Mouse (Mus musculus) neural tube, embryonic 10.5 days (tissue): Measurements from ENCODE around the gene Il17rc.

ENCODE experiments used
- DNase-seq: peaks from one replicate; pipeline ENCODE4 v3.0.0-alpha.2; 2017; ENCODE audit warnings: low spot score; ENCODE audit errors: extremely low spot score

Gene Il17rc

GRCm38 (mm10) chr6:113471297-113471936 is at the start of gene Il17rc:
Gene Il17rc (plus strand): TSS chr6:113471427.
- DNase-seq: no peak

DNA sequence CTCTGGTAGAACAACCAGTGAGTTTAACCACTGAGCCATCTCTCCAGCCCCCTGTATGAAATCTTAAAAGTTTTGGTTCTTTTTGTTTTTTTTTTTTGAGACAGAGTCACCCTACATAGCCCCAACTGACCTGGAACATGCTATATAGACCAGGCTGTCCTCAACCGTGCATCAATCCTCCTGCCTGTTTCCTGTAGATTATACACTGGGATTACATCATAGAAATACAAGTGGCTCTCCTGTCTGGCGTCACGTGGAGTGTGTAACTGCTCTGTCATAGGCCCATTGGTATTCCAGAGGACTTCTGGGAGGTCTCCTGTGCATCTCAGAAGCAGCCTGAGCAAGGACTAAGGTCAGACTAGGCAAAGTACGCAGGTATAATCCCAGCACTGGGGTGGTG is 48.2 kb upstream of the Il17rc start:
- DNase-seq: no peak

DNA sequence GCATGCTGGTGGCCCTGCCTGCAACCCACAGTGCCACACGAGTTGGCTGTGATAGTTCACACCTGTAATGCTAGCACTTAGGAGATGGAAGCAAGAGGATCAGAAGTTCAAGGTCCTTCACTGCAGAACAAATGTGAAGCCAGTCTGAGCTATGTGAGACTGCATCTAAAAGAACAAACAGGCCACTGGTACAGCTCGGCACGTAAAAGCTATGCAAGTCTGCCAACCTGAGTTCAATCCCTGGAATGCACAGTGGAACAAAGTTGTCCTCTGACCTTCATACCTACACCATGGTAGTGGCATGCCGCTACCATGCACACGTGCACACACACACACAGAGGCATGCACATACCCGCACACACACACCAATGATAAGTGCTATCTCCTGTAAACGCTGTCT is 47.0 kb upstream of the Il17rc start:
- no peak for DNase-seq

DNA sequence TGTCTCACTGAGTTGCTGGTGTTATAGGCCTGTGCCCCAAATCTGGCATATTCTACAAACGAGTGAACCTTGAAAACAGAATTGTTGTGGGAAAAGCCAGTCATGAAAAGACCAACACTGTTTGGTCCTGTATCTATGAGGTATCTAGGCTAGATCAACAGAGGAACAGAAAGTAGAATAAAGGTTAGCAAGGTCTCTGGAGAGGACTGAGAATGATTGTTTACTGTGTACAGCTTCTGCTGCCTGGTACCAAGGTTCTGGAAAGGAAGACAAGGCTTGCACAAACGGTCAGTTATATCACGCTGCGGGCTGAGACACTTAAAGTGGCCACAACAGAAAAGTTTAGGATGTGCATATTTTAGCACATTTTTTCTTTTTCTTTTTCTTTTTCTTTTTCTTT is 44.5 kb upstream of the Il17rc start:
- no peak for DNase-seq

- DNase-seq: peak; percentile 47
Observed at GRCm38 (mm10) chr6:113427397-113427796, 43.8 kb upstream of the Il17rc start.

- no peak for DNase-seq
Observed at GRCm38 (mm10) chr6:113428006-113428405, 43.2 kb upstream of the Il17rc start.

- DNase-seq: no peak
Observed at GRCm38 (mm10) chr6:113429965-113430364, 41.3 kb upstream of the Il17rc start.

DNA sequence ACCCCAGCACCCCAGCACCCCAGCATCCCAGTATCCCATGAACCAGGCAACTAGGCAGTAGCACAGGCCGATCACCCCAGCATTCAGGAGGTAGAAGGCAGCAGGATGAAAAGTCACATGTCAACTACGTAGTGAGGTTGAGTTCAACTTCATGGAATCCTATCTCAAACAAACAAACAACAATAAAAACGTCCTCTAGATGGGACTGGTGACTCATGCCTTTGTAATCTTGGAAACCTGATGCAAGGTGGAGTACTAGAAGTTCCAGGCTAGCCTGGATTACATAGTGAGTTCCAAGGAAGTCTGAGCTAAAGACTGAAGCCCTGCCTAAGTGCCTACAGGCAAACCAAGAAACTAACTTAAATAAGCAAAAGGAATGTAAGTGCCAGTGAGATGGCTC is 40.4 kb upstream of the Il17rc start:
- DNase-seq: no peak

GRCm38 (mm10) chr6:113431801-113432200 is 39.4 kb upstream of the Il17rc start:
- DNase-seq: no peak

- no peak for DNase-seq
Observed at GRCm38 (mm10) chr6:113433661-113434060, 37.6 kb upstream of the Il17rc start.

DNA sequence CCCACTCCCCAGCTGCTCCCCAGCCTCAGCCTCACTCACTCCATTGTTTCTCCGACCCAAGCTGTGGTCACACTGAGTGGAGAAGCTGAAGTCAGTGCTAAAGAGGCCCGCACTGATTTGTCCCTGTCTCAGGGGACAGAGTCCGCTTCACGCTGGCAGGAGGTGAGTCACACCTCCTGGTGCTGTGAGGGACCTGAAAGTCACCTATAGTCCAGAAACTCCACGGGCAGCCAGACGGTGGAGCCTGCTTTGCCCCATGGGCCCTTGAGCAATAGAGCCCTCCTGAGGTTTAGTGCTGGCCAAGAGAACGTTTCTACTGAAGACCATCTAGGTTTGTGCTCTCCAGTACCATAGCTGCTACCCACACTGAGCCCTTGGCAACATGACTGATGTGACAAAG is 36.5 kb upstream of the Il17rc start:
- no peak for DNase-seq

DNA sequence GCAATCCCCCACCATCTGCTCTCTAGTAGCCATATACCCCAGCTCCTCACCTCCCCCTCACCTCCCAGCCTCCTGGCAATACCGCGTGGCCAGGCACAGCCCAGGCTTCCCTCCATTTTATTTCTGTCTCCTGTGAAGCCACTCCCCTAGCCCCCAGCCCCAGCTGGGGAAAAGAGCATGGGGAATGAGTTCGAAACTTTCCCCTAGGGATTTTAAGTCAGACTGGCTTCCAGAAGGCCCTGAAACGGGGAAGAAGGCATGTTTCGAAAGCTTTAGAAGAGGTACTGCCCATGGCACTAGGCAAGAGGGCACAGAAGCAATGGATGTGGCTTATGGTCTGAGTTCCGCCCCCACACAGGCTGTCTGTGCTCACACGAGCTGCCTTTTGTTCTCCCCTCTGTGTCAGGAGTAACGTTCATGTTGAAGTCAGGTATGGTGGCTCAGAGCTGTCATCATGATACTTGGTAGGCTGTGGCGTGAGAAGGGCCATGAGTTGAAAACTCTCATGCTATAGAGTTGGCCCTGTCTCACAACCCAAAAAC is 35.5 kb upstream of the Il17rc start, which contains the start of gene Cidec:
Gene Cidec (minus strand): TSS at position 97 of the 542 bp plus-strand sequence.
- DNase-seq: no peak

GRCm38 (mm10) chr6:113437135-113437534 is 34.1 kb upstream of the Il17rc start:
- no peak for DNase-seq

GRCm38 (mm10) chr6:113438721-113439430 is 32.4 kb upstream of the Il17rc start:
- no peak for DNase-seq

DNA sequence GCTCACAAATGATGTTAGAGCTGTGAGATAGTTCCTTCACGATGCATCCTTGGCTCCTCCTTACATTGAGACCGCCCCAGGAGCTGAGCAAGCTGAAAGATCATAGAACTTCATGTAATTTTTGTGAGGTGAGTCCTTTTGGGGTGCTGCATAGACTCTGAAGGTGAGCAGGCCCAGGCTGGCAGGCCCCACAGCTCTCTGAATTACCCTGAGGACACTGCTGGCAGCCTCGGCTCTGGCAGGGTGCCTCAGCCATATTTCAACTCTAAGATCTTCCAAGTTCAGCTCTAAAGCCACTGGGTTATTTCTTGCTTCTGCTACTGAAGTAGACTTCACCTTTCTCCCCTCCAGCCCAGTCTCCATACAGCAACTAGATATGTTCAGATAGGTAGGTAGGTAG is 30.5 kb upstream of the Il17rc start:
- DNase-seq: no peak

- DNase-seq: peak; percentile 75
Observed at GRCm38 (mm10) chr6:113441147-113441680, 30.0 kb upstream of the Il17rc start.

DNA sequence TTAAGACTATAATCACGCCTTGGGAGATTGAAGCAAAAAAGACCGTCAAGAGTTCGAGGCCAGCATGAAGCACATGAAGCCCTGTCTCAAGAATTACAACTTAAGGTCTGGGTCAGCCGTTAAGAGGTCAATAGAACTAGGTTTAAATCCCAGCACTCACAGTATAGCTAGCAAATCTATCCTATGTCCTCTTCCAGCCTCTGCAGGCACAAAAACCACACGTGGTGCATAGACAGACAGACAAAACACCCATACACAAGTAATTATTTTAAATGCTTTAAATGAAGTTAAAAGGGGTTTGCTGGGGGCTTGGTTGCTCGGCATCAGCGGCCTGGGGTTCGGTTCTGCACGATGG is 29.2 kb upstream of the Il17rc start:
- no peak for DNase-seq

DNA sequence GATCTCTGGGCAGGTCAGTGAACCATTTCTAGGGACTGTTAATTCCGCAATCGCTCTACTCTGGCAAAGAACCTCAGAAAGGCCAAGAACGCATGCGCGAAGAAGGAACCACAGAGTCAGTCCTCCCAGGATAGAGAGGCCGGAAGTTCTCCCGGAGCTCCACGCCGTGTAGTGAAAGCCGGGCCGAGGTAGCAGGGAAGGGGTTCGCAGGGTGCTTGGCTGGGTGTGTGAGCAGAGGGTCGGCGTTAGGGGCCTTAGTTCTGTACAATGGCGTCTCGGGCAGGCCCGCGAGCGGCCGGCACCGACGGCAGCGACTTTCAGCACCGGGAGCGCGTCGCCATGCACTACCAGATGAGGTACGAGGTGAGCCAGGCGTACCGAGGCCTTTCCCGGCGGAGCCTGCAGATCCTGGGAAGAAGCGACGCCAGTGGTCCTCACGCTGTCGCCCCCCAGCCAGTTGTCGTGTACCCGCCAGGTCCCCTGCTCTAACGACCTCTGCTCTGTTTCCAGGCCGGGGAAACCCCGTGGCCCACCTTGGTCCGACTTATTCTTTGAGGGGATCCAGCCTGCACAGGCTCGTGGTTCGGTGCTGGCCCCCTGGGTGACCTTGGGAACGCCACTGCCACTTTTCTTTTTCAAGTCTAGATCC is 28.7 kb upstream of the Il17rc start, which contains the start of gene Jagn1:
Gene Jagn1 (plus strand): TSS at position 128 of the 649 bp plus-strand sequence.
- DNase-seq: peak; percentile 96

DNA sequence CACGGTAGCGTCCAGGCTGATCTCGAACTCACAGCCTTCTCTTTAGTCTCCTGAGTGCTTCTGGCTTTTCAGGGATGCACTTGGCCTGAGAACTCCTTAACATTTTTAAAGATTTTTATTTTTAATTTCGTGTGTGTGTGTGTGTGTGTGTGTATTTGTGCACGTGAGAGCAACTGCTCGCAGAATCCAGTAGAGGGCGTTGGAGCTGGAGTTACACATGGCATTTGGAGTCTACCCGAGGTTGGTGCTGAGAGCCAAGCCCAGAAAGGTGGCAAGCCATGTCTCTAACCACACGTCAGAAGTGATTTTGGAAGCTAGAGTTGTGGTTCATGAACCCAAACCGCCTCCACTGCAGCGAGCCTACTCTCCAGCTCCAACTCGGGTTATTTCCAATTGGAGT is 28.1 kb upstream of the Il17rc start:
- no peak for DNase-seq

DNA sequence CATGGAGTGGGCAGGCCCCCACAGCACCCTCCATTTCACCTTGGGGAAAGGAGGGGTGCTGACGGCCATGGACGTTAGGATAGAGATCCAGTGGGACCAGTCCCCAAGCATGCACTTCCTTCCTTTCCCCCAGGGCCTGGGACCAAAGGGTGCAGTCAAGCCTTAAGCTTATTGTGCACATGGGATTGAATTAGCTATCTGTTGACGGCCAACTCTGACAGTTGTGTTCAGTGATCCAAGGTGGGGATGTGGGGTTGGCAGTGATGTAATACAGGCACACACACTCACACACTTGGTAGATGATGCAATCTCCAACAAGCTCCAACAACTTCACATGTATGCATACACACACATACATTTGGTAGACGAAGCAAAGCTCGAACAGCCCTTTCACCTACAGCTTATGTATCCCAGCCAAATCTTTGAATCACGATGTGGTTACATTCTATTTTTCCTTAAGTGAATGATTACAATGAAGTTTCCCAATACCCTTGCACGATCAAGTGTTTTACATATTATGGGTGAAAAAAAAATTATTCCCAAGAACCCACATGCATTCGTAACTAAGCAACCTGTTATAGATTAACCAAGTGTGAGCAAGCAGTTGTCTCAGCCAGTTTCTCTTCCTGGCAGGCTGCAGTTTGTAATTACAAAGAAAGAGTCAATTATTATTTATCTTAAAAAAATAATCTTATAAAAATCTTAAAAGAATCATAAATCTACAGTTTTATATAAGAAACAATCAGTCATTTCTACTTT is 26.8 kb upstream of the Il17rc start:
- DNase-seq: no peak

- no peak for DNase-seq
Observed at GRCm38 (mm10) chr6:113447639-113448038, 23.6 kb upstream of the Il17rc start.
